Mouse (Mus musculus): Measurements from ENCODE around the gene Lsp1.
A peak's percentile ranks its signal among the peaks of the same experiment; 100 is the strongest.

Lsp1 gene

GRCm38 (mm10) chr7:142460636-142461077 lies at the start of gene Lsp1:
Lsp1 (plus strand) TSS chr7:142460809.
- DNase-seq (ENCODE audit: inconsistent age in 2 of 2, low spot score in 1 of 2), result no peak

GRCm38 (mm10) chr7:142413285-142413684 lies 47.3 kb upstream of the Lsp1 start:
- no peak for DNase-seq (ENCODE audit: inconsistent age in 2 of 2, low spot score in 1 of 2)

GRCm38 (mm10) chr7:142415314-142415713 lies 45.3 kb upstream of the Lsp1 start:
- DNase-seq (ENCODE audit: inconsistent age in 2 of 2, low spot score in 1 of 2), result peak in 1 of 2 experiments; percentile 66

- DNase-seq (ENCODE audit: inconsistent age in 2 of 2, low spot score in 1 of 2), result no peak
Measured at GRCm38 (mm10) chr7:142416225-142416624, 44.4 kb upstream of the Lsp1 start.

- no peak for DNase-seq (ENCODE audit: inconsistent age in 2 of 2, low spot score in 1 of 2)
Measured at GRCm38 (mm10) chr7:142418027-142418426, 42.6 kb upstream of the Lsp1 start.

- no peak for DNase-seq (ENCODE audit: inconsistent age in 2 of 2, low spot score in 1 of 2)
Measured at GRCm38 (mm10) chr7:142418679-142419078, 41.9 kb upstream of the Lsp1 start.

- peak in 1 of 2 experiments; percentile 56 for DNase-seq (ENCODE audit: inconsistent age in 2 of 2, low spot score in 1 of 2)
Measured at GRCm38 (mm10) chr7:142419887-142420286, 40.7 kb upstream of the Lsp1 start.

- DNase-seq (ENCODE audit: inconsistent age in 2 of 2, low spot score in 1 of 2), result no peak
Measured at GRCm38 (mm10) chr7:142421826-142422225, 38.8 kb upstream of the Lsp1 start.

- peak in 1 of 2 experiments; percentile 56 for DNase-seq (ENCODE audit: inconsistent age in 2 of 2, low spot score in 1 of 2)
Measured at GRCm38 (mm10) chr7:142425641-142426213, 34.9 kb upstream of the Lsp1 start.

- DNase-seq (ENCODE audit: inconsistent age in 2 of 2, low spot score in 1 of 2), result no peak
Measured at GRCm38 (mm10) chr7:142428213-142428612, 32.4 kb upstream of the Lsp1 start.

- DNase-seq (ENCODE audit: inconsistent age in 2 of 2, low spot score in 1 of 2), result no peak
Measured at GRCm38 (mm10) chr7:142430160-142430678, 30.4 kb upstream of the Lsp1 start.

GRCm38 (mm10) chr7:142431106-142431505 lies 29.5 kb upstream of the Lsp1 start:
- no peak for DNase-seq (ENCODE audit: inconsistent age in 2 of 2, low spot score in 1 of 2)

- DNase-seq (ENCODE audit: inconsistent age in 2 of 2, low spot score in 1 of 2), result no peak
Measured at GRCm38 (mm10) chr7:142433623-142434022, 27.0 kb upstream of the Lsp1 start.

GRCm38 (mm10) chr7:142434137-142434865 lies 26.3 kb upstream of the Lsp1 start, which contains the start of gene Syt8:
Syt8 (plus strand) TSS chr7:142434850.
- no peak for DNase-seq (ENCODE audit: inconsistent age in 2 of 2, low spot score in 1 of 2)

- peak; percentile 52 to 90 for DNase-seq (ENCODE audit: inconsistent age in 2 of 2, low spot score in 1 of 2)
Measured at GRCm38 (mm10) chr7:142435524-142435923, 25.1 kb upstream of the Lsp1 start.

GRCm38 (mm10) chr7:142437324-142437723 lies 23.3 kb upstream of the Lsp1 start:
- DNase-seq (ENCODE audit: inconsistent age in 2 of 2, low spot score in 1 of 2), result no peak

- DNase-seq (ENCODE audit: inconsistent age in 2 of 2, low spot score in 1 of 2), result no peak
Measured at GRCm38 (mm10) chr7:142439966-142440365, 20.6 kb upstream of the Lsp1 start.

GRCm38 (mm10) chr7:142440657-142441114 lies 19.9 kb upstream of the Lsp1 start:
- DNase-seq (ENCODE audit: inconsistent age in 2 of 2, low spot score in 1 of 2), result peak in 1 of 2 experiments; percentile 52

GRCm38 (mm10) chr7:142441585-142441984 lies 19.0 kb upstream of the Lsp1 start, which contains the start of gene Tnni2:
Tnni2 (plus strand) TSS chr7:142441808.
- DNase-seq (ENCODE audit: inconsistent age in 2 of 2, low spot score in 1 of 2), result no peak

- no peak for DNase-seq (ENCODE audit: inconsistent age in 2 of 2, low spot score in 1 of 2)
Measured at GRCm38 (mm10) chr7:142442081-142442907, 18.3 kb upstream of the Lsp1 start.

GRCm38 (mm10) chr7:142442908-142443420 lies 17.6 kb upstream of the Lsp1 start:
- peak in 1 of 2 experiments; percentile 62 for DNase-seq (ENCODE audit: inconsistent age in 2 of 2, low spot score in 1 of 2)

All from adrenal gland, adult (tissue).